Mouse (Mus musculus) adrenal gland, postnatal 4 days (tissue): Measurements from ENCODE around the gene Tmem144. TPM values are rescaled to one million over a fixed set of nuclear protein-coding genes. Genes with fewer than 3 reads are reported as not detected.
"Not testable (repeated sequence)": the region's sequence is repeated elsewhere in the genome, so short reads cannot be mapped to it uniquely, and the experiment has no call there.

ENCODE experiments used
- DNase-seq, 2 experiments: peaks; one replicate each; pipeline ENCODE4 v3.0.0; 2021 to 2022; ENCODE audit warnings: low spot score in 2 of 2, mixed read lengths in 2 of 2
- total RNA-seq, 2 experiments: library from RNA; stranded (reverse); gene quantifications; 2 replicates each; pipeline ENCODE4 v1.2.3; 2021

Gene Tmem144
- total RNA-seq, 2 experiments from 2014 or later: 11.3 to 13.4 TPM

DNA sequence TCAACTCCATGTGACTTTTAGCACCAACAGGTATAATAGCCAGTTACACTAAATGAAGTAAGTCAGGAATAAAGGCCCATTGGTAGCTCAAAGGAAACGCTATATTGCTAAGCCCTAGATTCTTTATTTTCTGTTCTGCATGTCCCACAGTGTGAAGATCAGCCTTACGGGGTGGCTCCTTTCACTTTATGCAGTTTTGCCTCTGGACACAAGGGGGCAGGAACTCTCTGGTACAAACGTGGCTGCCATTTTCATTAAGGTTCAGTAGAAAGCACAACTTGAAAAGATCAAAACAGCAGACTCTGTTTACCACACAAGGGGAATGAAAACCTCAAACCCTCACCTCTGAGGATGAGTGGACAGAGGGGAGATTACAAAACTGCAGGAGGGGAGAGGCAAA, 40.9 kb downstream of the Tmem144 start:
- DNase-seq: no peak

DNA sequence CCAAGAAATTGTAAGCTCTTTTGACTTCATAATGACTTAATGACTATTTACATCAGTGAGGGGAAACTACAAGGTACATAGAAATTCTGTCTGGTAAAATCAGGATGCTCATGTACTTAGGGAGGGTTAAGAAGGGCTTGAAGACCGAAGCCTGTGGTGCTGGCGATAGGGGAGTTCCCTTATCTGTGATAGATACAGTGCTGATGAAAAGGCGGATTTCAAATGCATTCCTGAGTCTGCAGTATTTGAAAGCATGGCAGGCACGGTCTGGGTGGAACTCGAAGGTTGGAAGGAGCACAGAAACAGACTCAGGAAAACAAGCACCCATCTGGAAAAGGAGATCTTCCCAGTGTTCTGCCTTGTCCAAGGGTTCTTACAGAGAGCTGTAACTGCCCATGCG, 42.0 kb downstream of the Tmem144 start:
- DNase-seq: no peak

DNA sequence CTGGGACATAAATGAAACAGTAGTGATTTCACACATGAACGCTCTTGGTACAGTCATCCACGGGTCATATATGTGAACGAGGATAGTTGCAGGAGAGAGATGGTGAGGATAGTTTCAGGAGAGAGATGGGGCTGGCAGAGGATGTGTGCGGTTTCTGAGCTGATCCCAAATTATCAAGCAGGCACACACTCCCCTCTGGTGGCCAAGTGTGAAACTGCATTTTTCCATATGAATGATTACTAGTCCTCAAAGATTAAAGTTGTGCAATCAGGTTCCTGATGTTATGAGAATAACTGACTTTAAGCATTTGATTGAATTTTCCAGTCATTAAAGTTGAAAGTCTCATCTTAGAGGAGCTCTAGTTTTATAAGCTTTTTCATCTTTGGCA, 43.4 kb downstream of the Tmem144 start:
- no peak for DNase-seq

DNA sequence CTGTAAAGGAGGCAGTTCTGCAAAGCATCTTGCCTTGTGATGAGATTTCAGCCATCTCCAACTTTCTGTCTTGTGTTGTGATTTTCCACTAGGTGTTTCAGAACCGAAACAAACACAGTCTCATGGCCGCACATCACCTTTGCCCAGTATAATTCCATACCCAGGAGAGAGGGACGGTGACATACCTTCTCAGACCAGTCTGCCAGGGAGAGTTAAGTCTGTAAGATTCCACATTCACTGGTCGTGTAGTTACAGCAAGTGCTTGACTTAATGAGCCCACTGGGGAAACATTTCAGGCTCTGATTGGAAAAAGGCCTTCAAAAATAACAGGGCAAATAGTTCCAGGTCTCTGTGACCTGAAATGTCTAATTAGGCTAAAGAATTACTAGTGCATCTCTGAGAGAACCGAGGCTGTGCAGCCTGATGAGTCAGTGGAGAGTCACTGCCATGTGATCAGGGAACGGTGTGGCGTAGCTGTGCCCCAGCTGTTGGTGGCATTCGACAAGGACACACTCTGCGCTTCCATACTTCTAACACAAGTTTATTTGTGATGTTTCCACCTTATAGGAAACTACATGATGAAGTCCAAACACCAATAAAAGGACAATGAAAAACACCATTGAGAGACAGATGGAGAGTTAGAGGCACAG, 43.9 kb downstream of the Tmem144 start:
- no peak for DNase-seq

DNA sequence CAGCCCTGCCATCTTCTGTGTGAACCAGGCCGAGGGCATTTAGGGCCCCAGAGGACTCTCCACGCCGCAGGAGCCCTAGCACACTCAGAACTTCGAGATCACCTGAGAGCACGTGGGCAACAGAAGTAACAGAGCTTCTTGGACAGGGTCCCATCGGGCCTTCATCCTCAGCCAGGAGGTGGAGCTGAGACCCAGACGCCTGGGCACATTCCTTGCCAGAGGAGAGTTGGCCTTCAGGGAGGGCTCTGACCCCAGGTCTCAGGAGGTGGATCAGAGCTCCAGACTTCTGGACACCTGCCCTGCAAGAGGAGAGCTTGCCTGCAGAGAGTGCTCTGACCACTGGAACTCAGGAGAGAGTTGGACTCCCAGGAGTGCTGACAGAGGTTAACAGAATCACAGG, 51.8 kb downstream of the Tmem144 start:
- not testable (repeated sequence) for DNase-seq

DNA sequence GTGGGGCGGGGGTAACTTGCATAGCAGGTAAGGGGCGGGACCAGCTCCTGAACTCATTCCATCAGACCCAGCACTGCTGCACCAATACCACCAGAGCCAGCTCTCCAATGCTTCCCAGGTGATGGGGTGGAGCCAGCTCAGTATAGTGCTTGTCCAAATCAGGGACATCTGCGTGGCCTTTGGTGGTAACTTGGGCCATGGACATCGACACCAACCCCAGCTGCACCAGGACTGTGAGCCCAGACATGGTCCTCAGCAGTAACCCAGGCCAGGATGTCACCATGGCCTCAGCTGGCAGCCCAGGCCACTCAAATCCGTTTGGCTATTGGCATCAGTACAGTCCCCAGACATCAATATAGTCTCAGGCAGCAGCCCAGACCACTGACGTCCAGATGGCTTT, 60.3 kb downstream of the Tmem144 start:
- no peak for DNase-seq

DNA sequence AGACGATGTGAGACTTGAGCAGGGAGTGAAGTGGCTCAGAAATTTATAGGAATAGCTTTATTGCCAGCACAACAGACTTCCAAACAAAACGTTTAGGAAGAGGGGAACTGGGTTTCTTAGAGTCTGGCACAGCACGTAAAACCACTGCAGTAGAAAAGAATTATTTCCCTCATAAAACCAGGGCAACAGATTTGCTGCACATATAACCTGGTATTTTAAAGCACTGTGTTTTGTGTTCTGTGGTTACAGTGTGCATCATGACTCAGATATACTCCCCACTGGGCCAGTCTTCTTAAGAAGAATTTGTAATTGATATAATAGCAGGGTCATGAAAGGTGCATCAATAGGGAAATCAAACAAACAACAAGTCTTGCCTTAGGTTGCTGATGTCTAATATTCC, 62.2 kb downstream of the Tmem144 start:
- no peak for DNase-seq

DNA sequence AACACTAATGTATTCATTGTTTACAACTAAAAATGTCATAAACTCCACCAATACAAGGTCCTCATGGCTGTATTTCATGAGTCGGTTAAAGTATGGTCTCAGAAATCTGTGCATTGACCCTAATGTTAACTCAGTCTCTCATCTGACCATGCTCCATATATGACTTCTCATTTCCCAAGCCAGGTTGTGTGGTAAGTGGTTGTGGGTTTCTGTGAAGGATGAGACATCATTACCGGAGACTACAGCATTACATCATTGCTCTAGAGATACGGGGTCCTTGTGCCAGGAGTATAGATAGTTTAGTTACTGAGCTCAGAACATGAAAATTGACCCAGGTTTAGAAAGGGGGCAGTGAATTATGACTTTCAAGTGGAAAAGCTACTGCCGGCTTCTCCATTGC, 63.0 kb downstream of the Tmem144 start:
- DNase-seq: no peak

DNA sequence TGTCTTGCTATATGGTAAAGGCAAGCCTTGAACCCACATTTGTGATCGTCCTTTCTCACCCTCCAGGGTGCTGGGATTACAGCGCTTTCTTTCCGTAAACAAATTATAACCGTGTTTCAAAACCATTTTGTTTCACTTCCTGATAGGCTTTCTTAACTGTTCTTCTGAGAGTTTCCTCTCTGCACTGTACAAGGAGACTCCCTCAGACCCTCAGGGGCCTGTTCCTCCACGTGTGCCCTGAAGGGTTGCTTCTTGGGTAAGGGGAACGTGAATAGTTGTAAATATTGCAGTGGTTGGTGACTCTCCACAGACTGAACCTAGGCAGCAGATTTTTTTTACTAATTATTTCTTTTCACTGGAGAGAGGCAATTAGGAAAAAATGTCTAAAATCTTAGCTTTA, 63.6 kb downstream of the Tmem144 start:
- DNase-seq: no peak

DNA sequence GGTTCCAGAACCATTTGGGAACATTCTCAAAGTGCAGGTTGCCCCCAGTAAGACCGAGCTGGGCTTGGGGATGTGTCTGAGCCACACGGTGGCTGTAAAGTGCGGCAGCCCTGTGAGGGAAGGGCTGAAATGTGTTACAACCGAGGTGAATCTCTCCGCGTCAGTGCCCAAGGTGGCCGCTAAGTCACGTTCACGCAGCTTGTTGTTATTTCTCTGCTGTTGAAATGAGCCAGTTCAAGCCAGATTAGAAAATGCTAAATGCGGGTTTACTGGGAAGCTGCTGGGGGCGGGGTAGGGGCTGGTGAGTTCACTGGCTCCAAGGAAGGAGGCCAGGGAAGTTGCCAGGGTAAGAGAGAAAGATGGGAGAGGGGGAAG, 68.2 kb downstream of the Tmem144 start:
- no peak for DNase-seq

DNA sequence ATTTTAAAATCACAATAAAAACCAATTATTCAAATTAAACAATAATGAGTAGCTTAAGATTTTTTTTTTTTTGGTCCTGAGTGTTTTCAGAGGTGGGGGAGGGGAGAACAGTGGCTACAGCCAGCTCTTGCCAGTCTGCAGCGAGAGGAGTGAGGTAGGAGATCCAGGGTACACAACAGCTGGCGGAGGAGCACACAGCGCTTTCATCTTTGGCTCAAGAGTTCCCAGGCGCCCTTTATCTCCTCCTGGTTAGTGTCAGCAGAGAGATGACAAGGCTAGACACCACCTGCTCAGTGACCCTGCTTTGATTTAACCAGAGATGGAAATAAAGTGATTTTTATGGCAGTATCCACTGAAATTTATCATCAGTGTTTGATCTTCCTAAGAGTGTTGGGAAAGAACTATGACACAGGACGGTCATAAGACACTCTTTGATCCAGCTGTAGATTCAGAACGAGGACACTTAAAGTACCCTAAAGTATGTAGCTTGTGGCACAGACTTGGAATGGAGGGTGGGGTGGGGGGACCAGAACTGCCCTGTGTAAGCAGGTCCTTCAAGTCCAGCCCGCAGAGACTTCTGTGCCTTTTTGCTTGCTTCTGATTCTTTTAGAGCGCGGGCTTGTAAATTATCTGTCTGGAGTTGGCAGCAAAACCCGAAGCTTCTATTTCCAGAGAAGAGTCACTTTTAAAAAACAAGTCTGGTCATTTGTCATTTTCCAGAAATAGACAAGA, 68.8 kb downstream of the Tmem144 start:
- no peak for DNase-seq

DNA sequence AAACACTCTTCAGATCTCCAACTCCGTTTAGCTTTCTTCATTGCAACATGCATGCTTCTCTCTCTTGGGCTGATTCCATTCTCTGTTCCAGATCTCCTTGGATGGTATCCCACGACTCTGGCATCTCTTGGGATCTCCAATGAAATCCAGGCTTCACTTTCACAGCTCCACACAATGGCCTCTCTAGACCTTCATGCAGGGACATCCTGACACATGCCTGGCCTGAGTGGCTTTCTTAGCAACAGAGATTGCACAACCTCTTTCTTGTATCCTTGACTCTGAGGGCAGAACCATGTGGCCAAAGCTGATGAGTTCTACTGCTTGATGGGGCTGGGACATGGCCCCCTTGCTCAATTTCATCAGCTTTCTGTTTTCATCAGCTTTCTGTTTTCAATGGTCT, 79.9 kb downstream of the Tmem144 start:
- no peak for DNase-seq

Other genes starting within 250 kb of the Tmem144 start
- gene 4930579G24Rik, start 223.7 kb downstream of the Tmem144 start, total RNA-seq: 1 to 10 TPM; 7.9 to 8.4 TPM
- gene Etfdh, start 223.3 kb downstream of the Tmem144 start, total RNA-seq: 100 to 1,000 TPM; 158 to 202 TPM
- gene Rxfp1, start 114.9 kb downstream of the Tmem144 start, total RNA-seq: 1 to 10 TPM in 1 of 2 experiments, under 1 TPM in 1; 0.65 to 2.0 TPM
- gene Fam198b, start 31.8 kb upstream of the Tmem144 start, total RNA-seq: 10 to 100 TPM; 24.8 TPM